Mouse (Mus musculus): Measurements from ENCODE around the gene Runx2.

DNA sequence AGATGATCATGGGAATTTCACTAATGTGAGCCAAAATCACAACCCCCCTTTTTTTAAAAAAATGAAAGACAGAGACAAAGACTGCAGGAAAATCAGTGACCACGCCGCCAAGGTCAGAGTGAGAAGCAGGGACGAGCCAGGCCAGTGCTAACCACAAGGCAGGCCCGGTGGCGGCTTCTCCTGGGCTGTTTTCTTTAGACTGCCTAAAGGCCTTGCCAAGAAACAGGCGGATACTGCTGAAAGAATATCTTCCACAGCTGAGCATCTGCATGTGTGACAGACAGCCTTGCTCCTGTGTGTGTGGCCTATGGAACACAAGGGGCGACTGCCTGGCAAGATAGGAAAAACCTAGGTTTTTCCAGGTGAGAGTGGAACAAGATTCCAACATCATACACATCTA lies 136.8 kb downstream of the Runx2 start:
- no peak for TF ChIP-seq CTCF (IDR thresholded peaks at IDR 0.05; ENCODE audit: low read depth, low read length)
- no peak for TF ChIP-seq POLR2A (IDR thresholded peaks at IDR 0.05; ENCODE audit: borderline replicate concordance, low read depth, low read length)

Data from bone marrow macrophage, adult 2 months (primary cell).